Mouse (Mus musculus) frontal cortex, postnatal 14 days (tissue): ENCODE results near the gene Il15.

Experiments
- DNase-seq, 2 experiments: peaks; one replicate each; pipeline ENCODE4 v3.0.0; 2022; ENCODE audit warnings: low spot score in 2 of 2

Il15 gene

GRCm38 (mm10) chr8:82402686-82403330 lies at the start of gene Il15:
Gene Il15, minus strand, starts transcription at chr8:82403222.
- DNase-seq, result peak in 1 of 2 experiments; percentile 6

GRCm38 (mm10) chr8:82444897-82445296 lies 41.9 kb upstream of the Il15 start:
- DNase-seq, result no peak

GRCm38 (mm10) chr8:82416587-82417340 lies 13.7 kb upstream of the Il15 start:
- no peak for DNase-seq

- DNase-seq, result no peak
Measured at GRCm38 (mm10) chr8:82415485-82415884, 12.5 kb upstream of the Il15 start.

- DNase-seq, result no peak
Measured at GRCm38 (mm10) chr8:82410135-82410534, 7.1 kb upstream of the Il15 start.

- no peak for DNase-seq
Measured at GRCm38 (mm10) chr8:82407060-82407459, 4.0 kb upstream of the Il15 start.

GRCm38 (mm10) chr8:82404068-82404467 lies 1.0 kb upstream of the Il15 start:
- no peak for DNase-seq

- no peak for DNase-seq
Measured at GRCm38 (mm10) chr8:82402261-82402685, 749 bp downstream of the Il15 start.

- no peak for DNase-seq
Measured at GRCm38 (mm10) chr8:82401490-82401889, 1.5 kb downstream of the Il15 start.

- no peak for DNase-seq
Measured at GRCm38 (mm10) chr8:82401059-82401458, 2.0 kb downstream of the Il15 start.

- no peak for DNase-seq
Measured at GRCm38 (mm10) chr8:82400376-82400775, 2.6 kb downstream of the Il15 start.

- DNase-seq, result no peak
Measured at GRCm38 (mm10) chr8:82398546-82398945, 4.5 kb downstream of the Il15 start.

- no peak for DNase-seq
Measured at GRCm38 (mm10) chr8:82391258-82391657, 11.8 kb downstream of the Il15 start.

- DNase-seq, result no peak
Measured at GRCm38 (mm10) chr8:82388356-82388902, 14.6 kb downstream of the Il15 start.

- no peak for DNase-seq
Measured at GRCm38 (mm10) chr8:82387614-82388013, 15.4 kb downstream of the Il15 start.

- no peak for DNase-seq
Measured at GRCm38 (mm10) chr8:82385867-82386266, 17.2 kb downstream of the Il15 start.

- no peak for DNase-seq
Measured at GRCm38 (mm10) chr8:82384458-82385234, 18.4 kb downstream of the Il15 start.

- no peak for DNase-seq
Measured at GRCm38 (mm10) chr8:82383346-82383745, 19.7 kb downstream of the Il15 start.

GRCm38 (mm10) chr8:82382316-82382715 lies 20.7 kb downstream of the Il15 start:
- no peak for DNase-seq

- no peak for DNase-seq
Measured at GRCm38 (mm10) chr8:82374470-82374869, 28.6 kb downstream of the Il15 start.

GRCm38 (mm10) chr8:82372846-82373245 lies 30.2 kb downstream of the Il15 start:
- no peak for DNase-seq

GRCm38 (mm10) chr8:82370657-82371056 lies 32.4 kb downstream of the Il15 start:
- no peak for DNase-seq
